Mouse (Mus musculus) adrenal gland, adult 10 weeks (tissue): ENCODE results near the gene Vmn2r108. TPM values are rescaled to one million over a fixed set of nuclear protein-coding genes. Genes with fewer than 3 reads are reported as not detected.

ENCODE experiments used
- polyA plus RNA-seq: library from polyadenylated mRNA; stranded (reverse); fragments of 350-450 nt; fragmentation: Illumina TruSeq; extraction: RNeasy Lipid Tissue Mini Kit (QIAGEN cat#74804); gene quantifications from one replicate; pipeline ENCODE4 v1.2.3, GENCODE M21; 2014; ENCODE audit warnings: low read depth, low replicate concordance

Gene Vmn2r108
- polyA plus RNA-seq, result not detected

GRCm38 (mm10) chr17:20481231-20481630, at the start of gene Vmn2r108:
Vmn2r108 (minus strand) TSS chr17:20481331.

GRCm38 (mm10) chr17:20497858-20498257, 16.7 kb upstream of the Vmn2r108 start, which contains the start of gene Vmn1r225:
Vmn1r225 (plus strand) TSS chr17:20498158.

GRCm38 (mm10) chr17:20413846-20414245, 67.3 kb downstream of the Vmn2r108 start, which contains the start of gene Vmn1r224:
Vmn1r224 (plus strand) TSS chr17:20414146.

Other genes with a start within 250 kb of the Vmn2r108 start
- gene Vmn2r105, start 246.3 kb downstream of the Vmn2r108 start, polyA plus RNA-seq, result not detected
- gene Vmn2r106, start 195.8 kb downstream of the Vmn2r108 start, polyA plus RNA-seq, result not detected
- gene Vmn2r107, start 136.1 kb downstream of the Vmn2r108 start, polyA plus RNA-seq, result not detected
- not detected for gene Vmn1r224, start 67.2 kb downstream of the Vmn2r108 start, polyA plus RNA-seq
- gene Vmn1r225, start 16.8 kb upstream of the Vmn2r108 start, polyA plus RNA-seq, result not detected
- gene Vmn2r109, start 83.4 kb upstream of the Vmn2r108 start, polyA plus RNA-seq, result not detected
- gene Vmn2r110, start 115.1 kb upstream of the Vmn2r108 start, polyA plus RNA-seq, result not detected
- not detected for gene Fpr-rs3, start 143.5 kb upstream of the Vmn2r108 start, polyA plus RNA-seq
- gene Vmn1r226, start 201.5 kb upstream of the Vmn2r108 start, polyA plus RNA-seq, result not detected
- not detected for gene Vmn1r227, start 248.5 kb upstream of the Vmn2r108 start, polyA plus RNA-seq